In the genomic region with DNA sequence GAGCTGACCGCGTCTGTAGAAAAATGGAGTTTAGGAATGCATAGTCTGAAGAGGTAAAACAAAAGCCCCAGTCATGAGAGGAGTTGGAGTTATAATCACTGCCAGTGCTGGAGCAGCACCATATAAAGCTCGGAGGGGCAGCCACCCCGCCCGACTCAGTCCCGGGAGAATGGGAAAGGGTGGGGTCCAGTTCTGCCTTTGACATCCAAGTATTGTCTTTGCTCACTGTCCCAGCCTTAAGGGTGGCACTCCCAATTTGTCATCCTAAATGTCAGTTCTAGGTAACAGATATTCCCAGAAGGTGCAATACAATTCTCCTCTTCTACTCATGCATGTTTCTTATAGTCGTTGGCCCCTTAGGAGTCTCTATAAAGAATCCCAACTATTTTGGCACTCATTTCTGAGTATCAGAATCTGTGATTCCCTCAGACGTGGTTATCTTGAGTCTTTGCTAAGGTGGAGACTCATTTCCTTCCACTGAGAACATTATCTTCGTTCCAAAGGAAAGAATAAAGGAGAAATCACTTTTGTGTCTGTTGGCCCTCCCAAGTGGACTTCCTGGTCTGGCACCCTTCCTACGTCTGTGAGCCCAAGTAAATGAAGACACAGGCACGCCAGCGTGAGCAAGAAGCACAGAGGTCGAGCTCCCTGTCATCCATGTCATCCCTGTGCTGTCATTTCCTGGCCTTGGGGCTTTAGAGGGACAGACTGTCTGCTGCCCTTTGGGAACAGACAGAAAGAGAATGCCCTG, we compare ENCODE assay signal across 16 mouse cellular contexts. TPM values are rescaled to one million over a fixed set of nuclear protein-coding genes. Genes with fewer than 3 reads are reported as not detected.
DNase-seq lines count a peak whose midpoint lies in the region; ATAC-seq and TF ChIP-seq lines count a peak whose summit lies in the region.
"Had no signal": no experiment of that assay in that cellular context is flagged by ENCODE, and none has a peak within 500 bp of the region (broad histone marks: within the 10 kb centered on the region; RNA-seq: fewer than 3 reads in every experiment).

No protein-coding gene starts in this region.

- peak; percentile 23 for DNase-seq in adrenal gland, postnatal 14 days
- no peak for DNase-seq in adrenal gland, postnatal 4 days (ENCODE audit: low spot score in 2 of 2)
- peak; percentile 53 to 68 for DNase-seq in heart, adult 2 months
- peak; percentile 56 for DNase-seq in kidney, adult 9 months
- peak; percentile 72 for DNase-seq in lung, postnatal 10 days
- DNase-seq in thymus, postnatal 10 days (ENCODE audit: low spot score in 2 of 2): no peak
- DNase-seq: cerebellum, postnatal 25 days; forebrain, postnatal 0 days; thymus, adult 2 months had no signal

- no peak overlapping the region for H3K9ac ChIP-seq in heart, adult 2 months (ENCODE audit: low read depth, low read length)
- no peak overlapping the region for H3K9ac ChIP-seq in neural tube, embryonic 15.5 days (replicated peaks)
- H3K9ac ChIP-seq in forebrain, embryonic 16.5 days (replicated peaks; ENCODE audit: low read depth, low read length): no peak overlapping the region
- H3K9ac ChIP-seq: forebrain, postnatal 0 days; hindbrain, embryonic 13.5 days had no signal

- no peaks in the 10 kb centered on the region for H3K79me2 ChIP-seq in heart, adult 2 months (replicated peaks; ENCODE audit: control insufficient read depth, insufficient read depth, low read length)

- no peak overlapping the region for H3K4me3 ChIP-seq in heart, adult 2 months
- H3K4me3 ChIP-seq in neural tube, embryonic 15.5 days (replicated peaks): no peak overlapping the region
- no peak overlapping the region for H3K4me3 ChIP-seq in forebrain, embryonic 16.5 days (replicated peaks; ENCODE audit: low read length)
- H3K4me3 ChIP-seq: hindbrain, embryonic 13.5 days had no signal

- H3K9me3 ChIP-seq in neural tube, embryonic 15.5 days (replicated peaks): no peaks in the 10 kb centered on the region
- H3K9me3 ChIP-seq in forebrain, embryonic 16.5 days (ENCODE audit: control insufficient read depth, low read length): no peaks in the 10 kb centered on the region
- H3K9me3 ChIP-seq: hindbrain, embryonic 13.5 days had no signal

- intact Hi-C loops in heart, adult 2 months (cut with DNase I): loop anchor here (1.0 to 5.0 kb wide), 3 partner anchors 37 to 66 kb away; no protein-coding TSS in a partner anchor

- peaks cover 9% of the 10 kb centered on the region for H3K36me3 ChIP-seq in heart, adult 2 months (ENCODE audit: control insufficient read depth, insufficient read depth, low read length)
- no peaks in the 10 kb centered on the region for H3K36me3 ChIP-seq in neural tube, embryonic 15.5 days
- no peaks in the 10 kb centered on the region for H3K36me3 ChIP-seq in forebrain, embryonic 16.5 days (ENCODE audit: control insufficient read depth, insufficient read depth)
- H3K36me3 ChIP-seq: hindbrain, embryonic 13.5 days had no signal

- TF ChIP-seq CTCF in heart, adult 2 months (IDR thresholded peaks at IDR 0.05): no peak

- H3K4me1 ChIP-seq in heart, adult 2 months (ENCODE audit: control insufficient read depth, insufficient read depth, low read length): peaks cover 21% of the 10 kb centered on the region
- peaks cover 8% of the 10 kb centered on the region for H3K4me1 ChIP-seq in neural tube, embryonic 15.5 days
- 0 out of 2 replicates have a peak, but pooled peaks cover 7% of the 10 kb centered on the region for H3K4me1 ChIP-seq in forebrain, embryonic 16.5 days (replicated peaks; ENCODE audit: control insufficient read depth, insufficient read depth, low read length)

- no peak for ATAC-seq in neural tube, embryonic 15.5 days (ENCODE audit: low FRiP score)
- no peak for ATAC-seq in forebrain, embryonic 16.5 days
- ATAC-seq: forebrain, postnatal 0 days had no signal

- no peak overlapping the region for H3K4me2 ChIP-seq in neural tube, embryonic 15.5 days
- no peak overlapping the region for H3K4me2 ChIP-seq in forebrain, embryonic 16.5 days (ENCODE audit: low read length)
- H3K4me2 ChIP-seq: hindbrain, embryonic 13.5 days had no signal

- WGBS in heart, adult 2 months: 34% methylated on average over 13 of the region's 13 CpGs
- 78% methylated on average over 13 of the region's 13 CpGs for WGBS in neural tube, embryonic 15.5 days
- WGBS in forebrain, embryonic 16.5 days: 85% methylated on average over 13 of the region's 13 CpGs

- peak overlapping the region; percentile 65 for H3K27ac ChIP-seq in heart, adult 2 months
- no peak overlapping the region for H3K27ac ChIP-seq in neural tube, embryonic 15.5 days (replicated peaks)
- no peak overlapping the region for H3K27ac ChIP-seq in forebrain, embryonic 16.5 days (ENCODE audit: low read length)
- H3K27ac ChIP-seq: hindbrain, embryonic 13.5 days had no signal

- TF ChIP-seq EP300 in heart, adult 2 months (IDR thresholded peaks at IDR 0.05; ENCODE audit: insufficient read depth, low read depth, low read length): peak; percentile 81

- no peaks in the 10 kb centered on the region for H3K27me3 ChIP-seq in heart, adult 2 months (ENCODE audit: control insufficient read depth, insufficient read depth, low read length)
- H3K27me3 ChIP-seq in neural tube, embryonic 15.5 days (replicated peaks): no peaks in the 10 kb centered on the region
- no peaks in the 10 kb centered on the region for H3K27me3 ChIP-seq in forebrain, embryonic 16.5 days (replicated peaks; ENCODE audit: control insufficient read depth, insufficient read depth, low read length)
- H3K27me3 ChIP-seq: hindbrain, embryonic 13.5 days had no signal

- TF ChIP-seq POLR2A in heart, adult 2 months (IDR thresholded peaks at IDR 0.05; ENCODE audit: insufficient read depth, low read depth, low read length): no peak

RNA-seq across cellular contexts. Expression of a gene that starts 50.3 kb away (rescaled TPM):
- total RNA-seq in adrenal gland, postnatal 14 days (2021): 0.30 TPM in 1 of 2 replicates, not detected in the other
- total RNA-seq in adrenal gland, postnatal 4 days (2021): under 1 TPM in 1 of 2 experiments, not detected in 1; 0.40 TPM
- total RNA-seq in heart, adult 2 months (2021): not detected
- polyA plus RNA-seq in heart, adult 2 months (2012; rRNA removed): not detected in 2 replicates
- polyA plus RNA-seq in neural tube, embryonic 15.5 days (2015; fragmentation: Nextera tagmentation; extraction: Ambion mirVana): 0.23 and 0.55 TPM in 2 replicates
- 0.20 and 0.60 TPM in 2 replicates for polyA plus RNA-seq in forebrain, embryonic 16.5 days (2015; fragmentation: Nextera tagmentation; extraction: Ambion mirVana)
- total RNA-seq: gastrocnemius, postnatal 4 days; midbrain, postnatal 0 days had no signal
- polyA plus RNA-seq: embryonic facial prominence, embryonic 14.5 days; liver, adult 2 months; thymus, adult 2 months had no signal

Comparison
In these comparisons a context has a peak if more than half of its experiments do, and no peak if none do; other contexts are left out.
1. DNase-seq: peak in adrenal gland, postnatal 14 days (single experiment), heart, adult 2 months (2 of 2), kidney, adult 9 months (single experiment) and lung, postnatal 10 days (single experiment); none in adrenal gland, postnatal 4 days (0 of 2) and thymus, postnatal 10 days (0 of 2).